Mouse (Mus musculus): ENCODE results near the gene Zfpl1. TPM values are rescaled to one million over a fixed set of nuclear protein-coding genes. Genes with fewer than 3 reads are reported as not detected.

Zfpl1 gene
- polyA plus RNA-seq, 1 experiment: 34.2 TPM

DNA sequence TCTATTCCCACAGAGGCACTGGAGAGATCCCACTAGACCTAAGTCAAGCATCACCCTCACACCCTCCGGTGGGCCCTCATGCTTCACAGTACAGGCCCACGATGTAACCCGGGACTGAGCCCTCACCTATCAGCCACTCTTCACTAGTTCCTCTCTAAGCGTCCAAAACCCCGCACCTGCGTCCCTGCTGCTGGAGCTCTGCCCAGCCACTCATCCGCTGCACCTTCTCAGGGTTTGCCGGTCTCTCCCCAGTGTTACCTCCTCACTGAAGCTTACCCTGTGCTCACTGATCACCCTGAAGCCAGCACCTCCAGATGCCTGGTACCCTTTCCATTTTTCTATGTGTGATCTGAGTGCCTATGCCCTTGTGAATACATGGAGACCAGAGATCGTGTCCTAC is 42.5 kb downstream of the Zfpl1 start:
- H3K4me1 ChIP-seq (ENCODE audit: control insufficient read depth, insufficient read depth, low read length): no peaks in the 10 kb centered on the region
- H3K27ac ChIP-seq (ENCODE audit: insufficient read depth, low read length): no peak overlapping the region
- no peak overlapping the region for H3K9ac ChIP-seq (ENCODE audit: low read depth, poor library complexity, severe bottlenecking)
- no peak overlapping the region for H3K4me3 ChIP-seq (ENCODE audit: low read depth, low read length)
- H3K9me3 ChIP-seq (replicated peaks; ENCODE audit: control insufficient read depth, insufficient read depth, low read length, poor library complexity, severe bottlenecking): no peaks in the 10 kb centered on the region
- H3K36me3 ChIP-seq (ENCODE audit: control insufficient read depth, insufficient read depth, low read length, poor library complexity, severe bottlenecking): no peaks in the 10 kb centered on the region
- H3K27me3 ChIP-seq (ENCODE audit: control insufficient read depth, insufficient read depth, low read length, poor library complexity, severe bottlenecking): no peaks in the 10 kb centered on the region
- no peak for TF ChIP-seq POLR2A (IDR thresholded peaks at IDR 0.05; ENCODE audit: insufficient read depth, low read length)
- TF ChIP-seq CTCF (IDR thresholded peaks at IDR 0.05; ENCODE audit: low read depth, low read length): no peak
- no peak for TF ChIP-seq EP300 (IDR thresholded peaks at IDR 0.05; ENCODE audit: insufficient read depth, low read depth, low read length)

GRCm38 (mm10) chr19:6040002-6040401 is 44.8 kb downstream of the Zfpl1 start:
- Histone ChIP-seq H3K9me3 (replicated peaks; ENCODE audit: control insufficient read depth, insufficient read depth, low read length, poor library complexity, severe bottlenecking) (no peaks in the 10 kb centered on the region), H3K9ac (ENCODE audit: low read depth, poor library complexity, severe bottlenecking) (no peak overlapping the region)
- no peak for TF ChIP-seq POLR2A (IDR thresholded peaks at IDR 0.05; ENCODE audit: insufficient read depth, low read length)
- no peak for TF ChIP-seq EP300 (IDR thresholded peaks at IDR 0.05; ENCODE audit: insufficient read depth, low read depth, low read length)
- TF ChIP-seq CTCF (IDR thresholded peaks at IDR 0.05; ENCODE audit: low read depth, low read length): no peak

GRCm38 (mm10) chr19:6038326-6038725 is 46.4 kb downstream of the Zfpl1 start:
- TF ChIP-seq EP300 (IDR thresholded peaks at IDR 0.05; ENCODE audit: insufficient read depth, low read depth, low read length): no peak
- TF ChIP-seq POLR2A (IDR thresholded peaks at IDR 0.05; ENCODE audit: insufficient read depth, low read length): no peak
- no peak for TF ChIP-seq CTCF (IDR thresholded peaks at IDR 0.05; ENCODE audit: low read depth, low read length)
- H3K9ac ChIP-seq (ENCODE audit: low read depth, poor library complexity, severe bottlenecking): no peak overlapping the region
- H3K4me3 ChIP-seq (ENCODE audit: low read depth, low read length): no peak overlapping the region
- no peaks in the 10 kb centered on the region for H3K9me3 ChIP-seq (replicated peaks; ENCODE audit: control insufficient read depth, insufficient read depth, low read length, poor library complexity, severe bottlenecking)
- H3K27me3 ChIP-seq (ENCODE audit: control insufficient read depth, insufficient read depth, low read length, poor library complexity, severe bottlenecking): no peaks in the 10 kb centered on the region
- H3K4me1 ChIP-seq (ENCODE audit: control insufficient read depth, insufficient read depth, low read length): no peaks in the 10 kb centered on the region
- no peak overlapping the region for H3K27ac ChIP-seq (ENCODE audit: insufficient read depth, low read length)
- H3K36me3 ChIP-seq (ENCODE audit: control insufficient read depth, insufficient read depth, low read length, poor library complexity, severe bottlenecking): no peaks in the 10 kb centered on the region

More at GRCm38 (mm10) chr19:6040002-6040401, 44.8 kb downstream of the Zfpl1 start:
- H3K27ac ChIP-seq (ENCODE audit: insufficient read depth, low read length): no peak overlapping the region
- H3K4me1 ChIP-seq (ENCODE audit: control insufficient read depth, insufficient read depth, low read length): no peaks in the 10 kb centered on the region
- H3K4me3 ChIP-seq (ENCODE audit: low read depth, low read length): no peak overlapping the region
- no peaks in the 10 kb centered on the region for H3K36me3 ChIP-seq (ENCODE audit: control insufficient read depth, insufficient read depth, low read length, poor library complexity, severe bottlenecking)
- H3K27me3 ChIP-seq (ENCODE audit: control insufficient read depth, insufficient read depth, low read length, poor library complexity, severe bottlenecking): no peaks in the 10 kb centered on the region

- H3K4me3 ChIP-seq (ENCODE audit: low read depth, low read length): no peak overlapping the region
- H3K27ac ChIP-seq (ENCODE audit: insufficient read depth, low read length): no peak overlapping the region
- no peak overlapping the region for H3K9ac ChIP-seq (ENCODE audit: low read depth, poor library complexity, severe bottlenecking)
- no peaks in the 10 kb centered on the region for H3K9me3 ChIP-seq (replicated peaks; ENCODE audit: control insufficient read depth, insufficient read depth, low read length, poor library complexity, severe bottlenecking)
- no peaks in the 10 kb centered on the region for H3K36me3 ChIP-seq (ENCODE audit: control insufficient read depth, insufficient read depth, low read length, poor library complexity, severe bottlenecking)
- TF ChIP-seq CTCF (IDR thresholded peaks at IDR 0.05; ENCODE audit: low read depth, low read length): no peak
- TF ChIP-seq EP300 (IDR thresholded peaks at IDR 0.05; ENCODE audit: insufficient read depth, low read depth, low read length): no peak
- TF ChIP-seq POLR2A (IDR thresholded peaks at IDR 0.05; ENCODE audit: insufficient read depth, low read length): no peak
- H3K27me3 ChIP-seq (ENCODE audit: control insufficient read depth, insufficient read depth, low read length, poor library complexity, severe bottlenecking): no peaks in the 10 kb centered on the region
- no peaks in the 10 kb centered on the region for H3K4me1 ChIP-seq (ENCODE audit: control insufficient read depth, insufficient read depth, low read length)
These were observed 47.1 kb downstream of the Zfpl1 start for GRCm38 (mm10) chr19:6037695-6038094.

DNA sequence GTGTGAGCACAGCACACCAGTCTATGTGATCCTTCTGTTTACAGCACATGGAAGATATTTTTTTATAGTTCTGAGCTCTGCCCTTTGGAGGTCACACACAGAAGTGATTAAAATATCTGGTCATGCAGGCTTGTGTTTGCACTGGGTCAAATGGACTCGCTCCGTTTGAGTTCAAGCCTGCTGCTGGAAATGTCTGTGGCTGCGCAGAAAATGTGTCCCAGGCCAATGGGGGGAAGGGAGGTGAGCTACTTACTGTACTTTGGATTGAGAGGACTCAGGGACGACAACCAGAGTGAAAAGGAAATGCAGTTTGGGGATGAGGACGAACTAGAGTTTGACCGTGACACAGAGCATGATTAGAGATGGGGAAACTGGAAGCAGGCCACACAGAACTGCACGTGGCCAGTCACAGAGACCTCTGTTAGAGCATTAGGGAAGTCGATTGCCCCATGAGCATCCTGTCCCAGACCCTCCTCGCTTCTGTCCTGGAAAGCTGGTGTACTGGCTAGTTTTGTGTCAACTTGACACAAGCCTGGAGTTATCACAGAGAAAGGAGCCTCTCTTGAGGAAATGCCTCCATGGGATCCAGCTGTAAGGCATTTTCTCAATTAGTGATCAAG is 48.7 kb downstream of the Zfpl1 start:
- H3K36me3 ChIP-seq (ENCODE audit: control insufficient read depth, insufficient read depth, low read length, poor library complexity, severe bottlenecking): no peaks in the 10 kb centered on the region
- no peaks in the 10 kb centered on the region for H3K27me3 ChIP-seq (ENCODE audit: control insufficient read depth, insufficient read depth, low read length, poor library complexity, severe bottlenecking)
- H3K4me3 ChIP-seq (ENCODE audit: low read depth, low read length): no peak overlapping the region
- no peak overlapping the region for H3K9ac ChIP-seq (ENCODE audit: low read depth, poor library complexity, severe bottlenecking)
- no peaks in the 10 kb centered on the region for H3K9me3 ChIP-seq (replicated peaks; ENCODE audit: control insufficient read depth, insufficient read depth, low read length, poor library complexity, severe bottlenecking)
- TF ChIP-seq POLR2A (IDR thresholded peaks at IDR 0.05; ENCODE audit: insufficient read depth, low read length) (no peak), CTCF (IDR thresholded peaks at IDR 0.05; ENCODE audit: low read depth, low read length) (no peak), EP300 (IDR thresholded peaks at IDR 0.05; ENCODE audit: insufficient read depth, low read depth, low read length) (no peak)
- no peaks in the 10 kb centered on the region for H3K4me1 ChIP-seq (ENCODE audit: control insufficient read depth, insufficient read depth, low read length)
- H3K27ac ChIP-seq (ENCODE audit: insufficient read depth, low read length): no peak overlapping the region

Other genes starting within 250 kb of the Zfpl1 start
- gene Frmd8, start 209.7 kb downstream of the Zfpl1 start, polyA plus RNA-seq (2011; ENCODE audit: insufficient read depth, insufficient read length, low read depth, missing spikeins): 26.3 and 33.1 TPM in 2 replicates
- 0.46 and 0.48 TPM in 2 replicates for gene Slc25a45, start 207.1 kb downstream of the Zfpl1 start, polyA plus RNA-seq (2011; ENCODE audit: insufficient read depth, insufficient read length, low read depth, missing spikeins)
- 1.9 and 3.6 TPM in 2 replicates for gene Tigd3, start 190.8 kb downstream of the Zfpl1 start, polyA plus RNA-seq (2011; ENCODE audit: insufficient read depth, insufficient read length, low read depth, missing spikeins)
- gene Dpf2, start 171.9 kb downstream of the Zfpl1 start, polyA plus RNA-seq (2011; ENCODE audit: insufficient read depth, insufficient read length, low read depth, missing spikeins): 129 and 137 TPM in 2 replicates
- 0.93 and 1.5 TPM in 2 replicates for gene Cdc42ep2, start 160.1 kb downstream of the Zfpl1 start, polyA plus RNA-seq (2011; ENCODE audit: insufficient read depth, insufficient read length, low read depth, missing spikeins)
- gene Pola2, start 120.8 kb downstream of the Zfpl1 start, polyA plus RNA-seq (2011; ENCODE audit: insufficient read depth, insufficient read length, low read depth, missing spikeins): 95.9 and 97.3 TPM in 2 replicates
- not detected in 2 replicates for gene Slc22a20, start 98.8 kb downstream of the Zfpl1 start, polyA plus RNA-seq (2011; ENCODE audit: insufficient read depth, insufficient read length, low read depth, missing spikeins)
- 21.8 and 25.2 TPM in 2 replicates for gene Capn1, start 69.1 kb downstream of the Zfpl1 start, polyA plus RNA-seq (2011; ENCODE audit: insufficient read depth, insufficient read length, low read depth, missing spikeins)
- 16.4 and 18.6 TPM in 2 replicates for gene Syvn1, start 38.4 kb downstream of the Zfpl1 start, polyA plus RNA-seq (2011; ENCODE audit: insufficient read depth, insufficient read length, low read depth, missing spikeins)
- gene Mrpl49, start 27.2 kb downstream of the Zfpl1 start, polyA plus RNA-seq (2011; ENCODE audit: insufficient read depth, insufficient read length, low read depth, missing spikeins): 44.9 and 65.1 TPM in 2 replicates
- gene Fau, start 27.1 kb downstream of the Zfpl1 start, polyA plus RNA-seq (2011; ENCODE audit: insufficient read depth, insufficient read length, low read depth, missing spikeins): 1,239 and 1,271 TPM in 2 replicates
- 6.5 and 8.9 TPM in 2 replicates for gene Znhit2, start 23.8 kb downstream of the Zfpl1 start, polyA plus RNA-seq (2011; ENCODE audit: insufficient read depth, insufficient read length, low read depth, missing spikeins)
- 19.1 and 25.8 TPM in 2 replicates for gene Tm7sf2, start 16.6 kb downstream of the Zfpl1 start, polyA plus RNA-seq (2011; ENCODE audit: insufficient read depth, insufficient read length, low read depth, missing spikeins)
- 46.6 and 47.4 TPM in 2 replicates for gene Vps51, start 7.7 kb downstream of the Zfpl1 start, polyA plus RNA-seq (2011; ENCODE audit: insufficient read depth, insufficient read length, low read depth, missing spikeins)
- not detected in 2 replicates for gene Tmem262, start 4.9 kb downstream of the Zfpl1 start, polyA plus RNA-seq (2011; ENCODE audit: insufficient read depth, insufficient read length, low read depth, missing spikeins)
- not detected in 2 replicates for gene Gm28374, start 2.7 kb downstream of the Zfpl1 start, polyA plus RNA-seq (2011; ENCODE audit: insufficient read depth, insufficient read length, low read depth, missing spikeins)
- 47.7 and 50.5 TPM in 2 replicates for gene Cdca5, start within 50 bp of the Zfpl1 start, polyA plus RNA-seq (2011; ENCODE audit: insufficient read depth, insufficient read length, low read depth, missing spikeins)
- 5.9 and 6.3 TPM in 2 replicates for gene AC131692.1, start 9.5 kb upstream of the Zfpl1 start, polyA plus RNA-seq (2011; ENCODE audit: insufficient read depth, insufficient read length, low read depth, missing spikeins)
- gene Naaladl1, start 20.8 kb upstream of the Zfpl1 start, polyA plus RNA-seq (2011; ENCODE audit: insufficient read depth, insufficient read length, low read depth, missing spikeins): 2.9 and 3.5 TPM in 2 replicates
- 13.5 and 17.6 TPM in 2 replicates for gene Sac3d1, start 33.7 kb upstream of the Zfpl1 start, polyA plus RNA-seq (2011; ENCODE audit: insufficient read depth, insufficient read length, low read depth, missing spikeins)
- 8.6 and 10.0 TPM in 2 replicates for gene Snx15, start 43.3 kb upstream of the Zfpl1 start, polyA plus RNA-seq (2011; ENCODE audit: insufficient read depth, insufficient read length, low read depth, missing spikeins)
- gene Batf2, start 56.0 kb upstream of the Zfpl1 start, polyA plus RNA-seq (2011; ENCODE audit: insufficient read depth, insufficient read length, low read depth, missing spikeins): not detected in 2 replicates
- gene Arl2, start 56.6 kb upstream of the Zfpl1 start, polyA plus RNA-seq (2011; ENCODE audit: insufficient read depth, insufficient read length, low read depth, missing spikeins): 38.7 and 40.4 TPM in 2 replicates
- not detected in 2 replicates for gene Majin, start 99.4 kb upstream of the Zfpl1 start, polyA plus RNA-seq (2011; ENCODE audit: insufficient read depth, insufficient read length, low read depth, missing spikeins)
- gene Gpha2, start 141.4 kb upstream of the Zfpl1 start, polyA plus RNA-seq (2011; ENCODE audit: insufficient read depth, insufficient read length, low read depth, missing spikeins): 1.0 TPM in 1 of 2 replicates, not detected in the other
- 12.2 and 17.1 TPM in 2 replicates for gene Ppp2r5b, start 150.9 kb upstream of the Zfpl1 start, polyA plus RNA-seq (2011; ENCODE audit: insufficient read depth, insufficient read length, low read depth, missing spikeins)
- 10.9 and 11.1 TPM in 2 replicates for gene Atg2a, start 156.7 kb upstream of the Zfpl1 start, polyA plus RNA-seq (2011; ENCODE audit: insufficient read depth, insufficient read length, low read depth, missing spikeins)
- 81.0 and 81.6 TPM in 2 replicates for gene Ehd1, start 191.8 kb upstream of the Zfpl1 start, polyA plus RNA-seq (2011; ENCODE audit: insufficient read depth, insufficient read length, low read depth, missing spikeins)
- gene Cdc42bpg, start 221.5 kb upstream of the Zfpl1 start, polyA plus RNA-seq (2011; ENCODE audit: insufficient read depth, insufficient read length, low read depth, missing spikeins): 57.7 and 60.5 TPM in 2 replicates

Data from ES-Bruce4 (cell line).